Mouse (Mus musculus) kidney, postnatal 14 days (tissue): ENCODE measurements around the gene Klk13.
"Not testable (repeated sequence)": the region's sequence is repeated elsewhere in the genome, so short reads cannot be mapped to it uniquely, and the experiment has no call there.

ENCODE experiments used
- DNase-seq: peaks from one replicate; pipeline ENCODE4 v3.0.0; 2022; ENCODE audit warnings: mixed read lengths

Klk13 gene

GRCm38 (mm10) chr7:43712267-43712666 lies at the start of gene Klk13:
Klk13 (plus strand) TSS chr7:43712567.
- no peak for DNase-seq

- no peak for DNase-seq
Measured at GRCm38 (mm10) chr7:43662804-43663203, 49.6 kb upstream of the Klk13 start.

DNA sequence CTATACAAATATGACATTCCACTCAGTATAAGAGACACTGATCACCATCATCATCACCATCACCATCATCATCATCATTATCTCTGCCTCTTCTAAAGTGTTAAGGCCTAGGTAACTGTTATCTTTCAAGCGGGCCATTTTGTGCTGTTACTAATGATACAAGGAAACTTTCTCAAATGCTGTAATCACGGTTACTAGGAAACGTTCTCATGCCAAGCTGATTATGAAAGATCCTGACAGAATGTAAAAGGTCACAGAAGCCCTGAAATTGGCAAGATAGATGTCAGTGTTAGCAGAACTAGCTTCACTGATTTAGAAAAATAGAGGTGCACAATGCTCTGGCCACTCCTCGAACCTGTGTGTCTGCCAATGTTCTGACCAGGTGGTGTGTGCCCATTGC lies 45.1 kb upstream of the Klk13 start:
- DNase-seq, result not testable (repeated sequence)

DNA sequence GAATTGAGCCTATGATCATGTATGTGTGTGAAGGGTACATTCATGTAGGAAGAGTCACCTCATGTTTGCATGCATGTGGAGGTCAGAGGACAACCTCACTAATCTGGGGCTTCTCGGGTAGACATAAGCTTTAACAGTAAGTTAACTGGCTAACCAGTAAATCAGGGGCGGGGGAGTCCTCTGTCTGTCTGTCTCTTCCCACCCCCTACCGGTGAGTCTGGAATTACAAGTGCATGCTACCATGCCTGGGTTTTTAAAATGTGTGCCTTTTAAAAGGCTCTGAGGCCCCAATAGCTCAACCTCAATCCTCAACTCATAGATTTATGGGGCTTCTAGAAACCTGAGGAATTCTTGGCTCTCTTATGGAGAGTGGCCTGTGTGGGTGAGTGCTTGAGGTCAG lies 43.8 kb upstream of the Klk13 start:
- no peak for DNase-seq

DNA sequence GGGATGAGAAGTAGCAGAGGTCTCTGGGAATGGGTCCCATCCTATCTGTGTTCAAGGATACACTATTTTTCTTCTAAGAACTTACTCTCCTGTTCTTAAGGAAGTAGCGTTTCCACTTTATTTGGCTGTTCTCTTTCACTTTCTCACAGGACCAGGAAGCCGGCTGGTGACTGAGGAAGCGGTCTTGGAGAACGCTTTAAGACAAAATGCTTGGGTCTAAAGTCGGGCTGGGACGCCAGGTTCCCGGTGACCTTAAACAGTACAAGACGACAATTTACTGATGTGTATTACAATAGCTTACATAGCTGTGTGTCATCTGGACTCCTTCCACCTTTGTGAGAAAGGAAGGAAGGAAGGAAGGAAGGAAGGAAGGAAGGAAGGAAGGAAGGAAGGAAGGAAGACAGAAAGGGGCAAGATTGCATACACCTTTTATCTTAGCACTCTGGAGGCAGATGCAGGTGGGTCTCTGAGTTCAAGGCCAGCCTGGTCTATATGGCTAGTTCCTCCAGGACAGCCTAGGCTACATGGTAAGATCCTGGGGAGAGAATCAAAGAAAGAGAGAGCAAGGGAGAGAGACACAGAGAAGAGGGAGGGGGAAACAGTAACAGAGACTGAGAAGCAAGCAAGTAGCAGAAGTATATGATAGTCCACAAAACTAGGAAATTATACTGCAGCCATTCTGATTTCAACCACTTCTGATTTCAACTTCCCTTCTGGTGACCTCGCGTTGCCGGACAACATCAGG lies 41.1 kb upstream of the Klk13 start:
- DNase-seq, result no peak

DNA sequence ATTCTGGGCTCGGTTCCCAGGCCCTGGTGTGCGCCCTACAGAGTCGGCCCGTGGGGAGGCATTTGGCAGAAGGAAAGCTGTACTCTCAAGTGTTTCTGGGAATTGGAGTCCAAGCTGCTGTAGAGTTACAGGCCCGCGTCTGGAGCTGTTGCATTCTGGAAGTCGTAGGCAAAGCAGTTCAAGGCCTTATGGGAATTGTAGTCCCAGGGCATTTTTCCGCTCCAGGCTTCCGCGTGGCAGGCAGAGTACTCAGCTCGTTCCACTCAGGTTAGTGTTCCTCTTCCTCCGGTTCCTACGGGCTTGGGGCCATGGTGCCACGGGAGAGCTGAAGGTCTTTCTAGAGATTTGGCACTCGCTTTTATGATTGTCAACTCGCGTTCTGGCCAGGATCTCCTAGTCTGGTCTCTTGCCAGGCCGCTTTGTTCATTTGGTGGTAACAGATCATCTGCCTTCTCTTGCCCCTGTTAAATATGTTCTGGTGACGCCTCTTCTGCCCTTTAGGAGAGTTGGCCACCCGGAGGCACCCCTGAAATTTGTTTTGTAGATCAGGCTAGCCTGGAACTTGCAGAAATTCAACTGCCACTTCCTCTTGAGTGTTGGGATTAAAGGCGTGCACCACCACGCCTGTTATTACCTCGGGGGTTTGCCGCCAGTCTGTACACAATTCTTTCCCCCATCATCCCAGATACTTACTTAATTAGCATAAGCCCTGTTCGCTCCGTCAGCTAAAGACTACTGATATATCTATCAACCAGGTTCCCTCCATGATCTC lies 40.4 kb upstream of the Klk13 start, which contains the start of gene Ctu1:
Gene Ctu1, plus strand, starts transcription at position 208 of the 772 bp plus-strand sequence.
- peak; percentile 95 for DNase-seq

- DNase-seq, result no peak
Measured at GRCm38 (mm10) chr7:43672581-43673260, 39.6 kb upstream of the Klk13 start.

GRCm38 (mm10) chr7:43675091-43675490 lies 37.3 kb upstream of the Klk13 start:
- no peak for DNase-seq

GRCm38 (mm10) chr7:43678517-43678916 lies 33.9 kb upstream of the Klk13 start:
- DNase-seq, result peak; percentile 34

- DNase-seq, result peak; percentile 63
Measured at GRCm38 (mm10) chr7:43680960-43681359, 31.4 kb upstream of the Klk13 start.

DNA sequence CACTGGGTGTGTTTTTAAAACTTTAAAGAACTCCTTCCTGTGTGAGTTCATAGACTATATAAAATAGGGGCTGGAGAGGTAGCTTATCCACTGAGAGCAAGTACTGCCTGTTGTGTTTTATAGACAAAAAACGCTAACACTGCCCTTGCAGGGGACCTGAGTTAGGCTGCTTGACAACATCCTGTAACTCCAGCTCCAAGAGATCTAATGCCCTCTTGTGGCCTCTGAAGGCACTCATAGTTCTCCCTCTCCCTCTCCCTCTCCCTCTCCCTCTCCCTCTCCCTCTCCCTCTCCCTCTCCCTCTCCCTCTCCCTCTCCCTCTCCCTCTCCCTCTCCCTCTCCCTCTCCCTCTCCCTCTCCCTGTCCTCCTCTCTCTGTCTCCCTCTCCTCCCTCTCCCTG lies 29.9 kb upstream of the Klk13 start:
- DNase-seq, result not testable (repeated sequence)

GRCm38 (mm10) chr7:43685088-43685487 lies 27.3 kb upstream of the Klk13 start:
- DNase-seq, result no peak

DNA sequence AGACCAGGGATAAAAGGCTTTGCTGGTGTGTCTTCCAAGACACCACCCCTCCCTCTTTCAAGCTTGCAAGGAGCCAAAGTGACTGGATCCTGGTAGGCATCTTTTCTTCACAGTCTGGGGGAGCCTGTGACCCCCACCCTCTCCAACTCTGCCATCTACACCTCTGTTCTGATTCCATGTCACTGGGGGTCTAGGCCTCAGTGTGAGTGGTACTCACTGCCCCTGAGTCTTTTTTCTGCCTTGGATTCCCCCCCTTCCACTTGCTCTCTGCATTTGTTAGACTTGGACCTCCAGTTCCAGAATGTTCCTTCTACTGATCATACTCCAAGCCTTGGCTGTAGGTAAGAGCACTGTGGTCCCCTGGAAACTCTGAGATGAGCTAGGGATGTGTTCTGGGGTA lies 22.2 kb upstream of the Klk13 start, which contains the start of gene Klk14:
Gene Klk14, plus strand, starts transcription at position 301 of the 400 bp plus-strand sequence.
- no peak for DNase-seq

- no peak for DNase-seq
Measured at GRCm38 (mm10) chr7:43710031-43710430, 2.3 kb upstream of the Klk13 start.

DNA sequence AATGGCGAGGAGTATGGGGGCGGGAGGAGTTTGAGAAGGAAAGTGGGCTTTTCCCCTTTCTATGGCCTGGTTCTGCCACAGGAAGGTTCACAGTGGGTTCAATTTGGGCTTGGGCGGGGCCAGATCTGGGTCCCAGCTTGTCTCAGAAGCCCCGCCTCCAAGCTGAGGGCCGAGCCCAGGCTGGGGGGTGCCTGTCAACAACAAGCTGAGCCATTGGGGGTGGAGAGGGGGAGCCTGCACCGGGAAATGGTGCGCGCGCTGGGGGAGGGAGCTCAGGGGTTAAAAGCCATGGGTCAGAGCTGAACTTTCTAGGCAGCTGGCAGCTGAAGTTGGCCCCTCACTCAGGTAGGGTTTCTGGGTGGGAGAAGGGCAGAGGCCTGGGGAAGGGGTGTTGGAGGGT lies 550 bp downstream of the Klk13 start:
- DNase-seq, result no peak

GRCm38 (mm10) chr7:43713741-43714351 lies 1.5 kb downstream of the Klk13 start:
- no peak for DNase-seq

GRCm38 (mm10) chr7:43747788-43748187 lies 35.4 kb downstream of the Klk13 start:
- peak; percentile 12 for DNase-seq

- no peak for DNase-seq
Measured at GRCm38 (mm10) chr7:43752806-43753205, 40.4 kb downstream of the Klk13 start.

GRCm38 (mm10) chr7:43766484-43766883 lies 54.1 kb downstream of the Klk13 start:
- no peak for DNase-seq

GRCm38 (mm10) chr7:43768597-43768996 lies 56.2 kb downstream of the Klk13 start, which contains the start of gene Klk12:
Klk12 (plus strand) TSS chr7:43768897.
- no peak for DNase-seq

DNA sequence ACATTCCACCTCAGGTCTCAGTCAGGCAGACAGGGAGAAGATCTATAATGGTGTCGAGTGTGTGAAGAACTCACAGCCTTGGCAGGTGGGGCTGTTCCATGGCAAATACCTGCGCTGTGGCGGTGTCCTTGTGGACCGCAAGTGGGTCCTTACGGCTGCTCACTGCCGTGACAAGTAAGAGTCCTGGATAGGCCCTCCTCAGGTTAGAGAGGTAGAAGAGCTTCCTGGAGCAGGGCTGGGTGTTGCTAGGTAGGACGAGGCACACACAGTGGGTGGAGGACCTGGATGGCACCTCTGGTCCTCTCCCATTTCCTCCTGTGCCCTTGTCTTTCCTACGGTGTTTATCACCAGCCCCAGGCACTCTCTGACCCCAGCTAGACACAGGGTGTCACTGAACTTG lies 57.3 kb downstream of the Klk13 start:
- DNase-seq, result no peak

GRCm38 (mm10) chr7:43770701-43771100 lies 58.3 kb downstream of the Klk13 start:
- no peak for DNase-seq

- no peak for DNase-seq
Measured at GRCm38 (mm10) chr7:43771916-43772315, 59.5 kb downstream of the Klk13 start.
